Mouse (Mus musculus) spleen, postnatal 4 days (tissue): ENCODE measurements around the gene Plekhh1.
A peak's percentile ranks its signal among the peaks of the same experiment; 100 is the strongest.

Source experiments
- DNase-seq, 2 experiments: peaks; one replicate each; pipeline ENCODE4 v3.0.0; 2022; ENCODE audit warnings: low spot score in 2 of 2

The Plekhh1 gene

DNA sequence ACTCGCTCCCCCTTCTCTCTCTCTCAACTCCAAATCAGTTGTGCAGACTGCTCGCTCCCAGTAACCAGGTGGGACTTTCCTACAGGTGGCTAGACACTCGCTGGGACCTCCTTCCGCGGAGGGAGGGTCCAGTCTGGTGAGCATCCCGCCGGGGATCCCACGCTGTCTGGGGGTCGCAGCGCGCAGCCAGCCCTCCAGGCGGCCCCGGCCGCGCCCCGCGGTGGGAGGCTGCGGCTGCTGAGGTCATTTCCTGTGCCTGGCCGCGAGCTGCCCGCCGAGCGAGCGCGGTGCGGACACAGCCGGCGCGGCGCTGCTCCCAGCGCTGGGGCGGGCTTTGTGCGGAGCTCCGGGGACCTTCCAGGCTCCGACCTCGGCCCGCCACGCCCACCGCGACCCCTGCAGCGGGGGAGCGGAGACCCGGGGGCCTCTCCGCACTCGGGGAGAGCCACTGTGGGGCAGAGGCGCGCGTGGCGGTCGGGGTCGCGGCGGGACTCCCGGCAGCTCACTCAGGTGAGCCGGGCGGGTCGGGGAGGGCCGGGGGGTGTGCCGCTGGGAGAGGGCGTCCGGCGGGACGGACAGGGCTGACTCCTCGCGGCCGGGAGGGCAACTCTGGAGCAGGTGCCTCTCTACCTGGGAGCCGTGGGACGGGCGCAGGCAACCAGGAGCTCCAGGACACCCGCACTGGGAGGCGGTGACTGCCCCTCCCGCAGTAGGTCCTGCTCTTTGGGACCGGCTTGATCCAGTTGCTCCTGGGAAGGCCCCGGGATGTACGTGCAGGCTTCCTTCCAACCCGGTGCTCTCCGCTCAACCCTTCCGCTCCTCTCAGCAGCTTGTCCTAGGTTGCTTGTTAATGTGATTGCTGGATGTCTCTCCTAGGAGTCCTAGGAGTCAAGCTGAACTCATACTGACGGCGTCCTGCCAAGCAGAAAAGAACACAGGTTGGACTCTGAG is at the start of gene Plekhh1:
TSS of gene Plekhh1 (plus strand) at position 253 of the 951 bp plus-strand sequence.
- peak in 1 of 2 experiments; percentile 65 for DNase-seq

- peak; percentile 46 to 70 for DNase-seq
Observed at GRCm38 (mm10) chr12:78980683-78981091, 48.3 kb upstream of the Plekhh1 start.

DNA sequence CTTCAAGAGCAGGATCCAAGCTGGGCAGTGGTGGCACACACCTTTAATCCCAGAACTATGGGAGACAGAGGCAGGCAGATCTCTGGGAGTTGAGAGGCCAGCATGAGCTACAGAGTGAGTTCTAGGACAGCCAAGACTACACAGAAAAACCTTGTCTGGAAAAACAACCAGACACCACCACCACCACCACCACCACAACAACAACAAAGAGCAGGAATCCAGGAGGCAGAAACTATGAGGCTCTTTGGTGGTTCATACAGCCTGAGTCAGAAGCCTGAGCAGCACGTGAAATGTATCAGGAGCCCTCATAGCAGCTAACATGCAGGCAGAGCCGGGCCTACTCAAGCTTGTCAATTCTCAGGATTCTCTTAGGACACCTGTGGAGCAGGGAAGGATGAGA is 47.8 kb upstream of the Plekhh1 start:
- no peak for DNase-seq

GRCm38 (mm10) chr12:78981938-78982825 is 46.8 kb upstream of the Plekhh1 start:
- no peak for DNase-seq

DNA sequence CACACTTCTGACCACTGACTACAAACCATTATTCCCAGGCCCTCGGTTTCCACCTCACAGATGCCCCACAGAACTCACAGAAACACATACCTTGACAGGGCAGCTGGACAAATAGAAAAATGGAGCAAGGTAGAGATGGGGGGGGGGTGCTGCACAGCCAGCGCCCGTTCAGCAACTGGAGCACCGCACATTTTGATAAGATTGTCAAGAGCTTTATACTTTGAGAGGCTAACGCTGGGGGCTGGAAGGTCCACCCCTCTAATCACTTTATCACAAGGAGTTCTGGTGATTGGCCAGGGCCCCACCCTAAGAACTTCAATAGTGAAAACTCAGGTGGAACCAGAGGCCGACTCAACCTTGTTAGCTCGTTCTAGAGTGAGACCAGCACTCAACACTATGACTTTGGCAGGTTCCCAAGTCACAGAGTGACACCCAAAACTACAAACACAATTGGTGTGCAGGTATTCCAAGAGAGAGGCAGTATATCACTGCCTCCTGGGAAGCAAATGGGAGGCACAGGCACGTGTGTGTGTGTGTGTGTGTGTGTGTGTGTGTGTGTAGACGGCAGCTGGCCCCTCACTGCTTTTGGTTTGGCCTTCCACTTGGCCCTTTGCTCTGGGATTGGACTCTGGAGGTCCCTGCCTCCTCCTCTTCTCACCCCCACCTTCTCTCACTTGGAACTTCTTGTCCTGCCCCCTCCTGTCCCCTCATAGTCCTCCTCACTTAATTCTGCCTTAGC is 45.5 kb upstream of the Plekhh1 start:
- no peak for DNase-seq

DNA sequence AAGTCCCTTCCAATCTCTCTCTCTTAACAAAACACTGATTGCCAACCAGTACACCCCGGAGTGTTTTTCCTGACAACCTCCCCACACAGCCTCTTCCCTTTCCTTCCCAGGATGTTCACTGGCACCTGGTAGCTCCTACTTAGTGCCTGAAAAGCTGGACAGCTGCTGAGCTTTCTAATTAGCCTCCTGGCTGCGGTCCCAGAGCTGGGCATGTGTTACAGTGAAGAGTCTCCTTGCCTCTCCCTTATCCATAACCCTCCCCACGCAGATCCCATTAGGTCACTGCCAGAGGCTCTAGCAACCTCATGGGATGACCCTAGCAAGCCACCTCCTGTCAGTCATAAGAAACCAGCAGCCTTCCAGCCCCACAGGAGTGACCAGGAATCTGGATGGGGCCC is 44.9 kb upstream of the Plekhh1 start:
- DNase-seq: no peak

DNA sequence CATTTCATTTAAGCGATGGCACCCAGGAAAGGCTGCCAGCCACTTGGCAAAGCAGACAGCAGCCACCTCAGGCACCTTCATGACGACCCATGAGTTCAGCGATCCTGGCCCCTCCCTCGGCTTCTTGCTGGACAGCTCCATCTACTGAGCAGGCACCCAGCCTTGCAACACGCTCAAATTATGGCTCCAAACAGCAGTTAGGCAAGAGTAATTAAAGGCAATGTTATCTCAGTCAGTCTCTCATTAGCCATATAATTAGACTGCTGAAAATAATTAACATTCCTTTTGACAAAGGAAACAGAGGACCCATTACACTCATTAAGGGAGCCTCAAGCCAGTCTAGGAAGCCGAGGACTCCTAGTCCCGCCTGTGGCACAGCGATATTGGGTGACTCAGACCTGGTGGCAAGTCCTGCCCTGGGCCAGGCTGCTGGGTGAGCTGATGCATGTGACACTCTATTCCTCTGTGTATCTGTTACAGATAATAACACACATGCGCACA is 41.3 kb upstream of the Plekhh1 start:
- DNase-seq: no peak

GRCm38 (mm10) chr12:78996271-78996670 is 32.7 kb upstream of the Plekhh1 start:
- DNase-seq: no peak

GRCm38 (mm10) chr12:78996711-78997110 is 32.3 kb upstream of the Plekhh1 start:
- no peak for DNase-seq

DNA sequence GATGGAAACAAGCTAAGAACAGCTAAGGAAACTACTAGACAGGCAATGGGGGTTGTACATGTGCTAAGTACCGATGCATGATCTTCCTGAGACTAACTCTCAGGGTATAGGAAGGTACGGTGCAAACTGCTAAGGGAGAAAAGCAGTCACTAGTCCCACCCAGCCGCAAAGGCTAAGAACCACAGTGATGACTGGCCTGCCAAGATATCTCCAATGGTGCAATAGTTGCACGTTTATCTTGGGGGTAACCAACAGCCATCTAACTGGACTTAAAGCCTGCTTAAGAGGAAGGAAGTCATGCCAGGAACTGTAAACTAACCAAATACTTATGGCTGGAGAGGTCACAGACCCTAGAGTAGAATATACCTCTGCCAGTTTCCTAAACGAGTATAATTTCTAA is 26.6 kb upstream of the Plekhh1 start:
- DNase-seq: no peak

DNA sequence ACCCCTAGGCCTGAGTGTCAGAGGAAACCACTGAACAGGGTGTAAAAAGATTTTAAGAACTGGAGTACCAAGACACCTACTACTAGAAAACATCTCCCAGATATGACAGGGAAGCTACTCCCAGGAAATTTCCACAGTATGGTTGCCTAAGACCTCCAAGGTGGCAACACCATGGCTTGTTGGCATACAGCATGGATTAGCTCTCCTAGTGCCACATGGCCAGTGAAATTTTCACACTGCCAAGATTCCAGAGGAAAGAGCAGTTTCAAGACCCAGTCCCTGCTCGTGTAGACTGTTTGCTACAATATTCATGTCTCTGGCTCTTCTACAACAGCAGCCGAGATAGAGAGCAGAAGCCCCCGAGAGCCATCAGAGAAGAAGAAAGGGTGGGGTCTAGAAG is 26.0 kb upstream of the Plekhh1 start:
- no peak for DNase-seq

GRCm38 (mm10) chr12:79005456-79005855 is 23.5 kb upstream of the Plekhh1 start:
- DNase-seq: no peak

DNA sequence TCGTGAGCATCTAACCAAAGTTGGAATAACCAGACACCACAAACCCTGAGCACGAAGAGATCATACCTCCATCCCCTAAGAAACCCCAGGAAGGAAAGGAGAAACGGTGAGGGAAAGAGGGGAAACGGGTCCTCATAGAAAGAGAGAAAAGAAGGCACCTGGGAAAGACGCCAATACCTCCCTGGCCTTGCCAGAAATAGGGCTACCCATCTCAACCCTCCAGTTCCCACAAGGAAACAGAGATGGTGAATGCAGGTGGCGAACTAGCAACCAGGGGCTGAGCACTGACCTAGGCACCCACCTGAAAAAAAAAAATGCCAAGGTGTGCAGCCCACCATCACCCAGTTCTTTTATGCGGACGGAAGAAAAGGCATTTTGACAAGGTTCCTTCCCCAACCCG is 22.9 kb upstream of the Plekhh1 start:
- DNase-seq: no peak

DNA sequence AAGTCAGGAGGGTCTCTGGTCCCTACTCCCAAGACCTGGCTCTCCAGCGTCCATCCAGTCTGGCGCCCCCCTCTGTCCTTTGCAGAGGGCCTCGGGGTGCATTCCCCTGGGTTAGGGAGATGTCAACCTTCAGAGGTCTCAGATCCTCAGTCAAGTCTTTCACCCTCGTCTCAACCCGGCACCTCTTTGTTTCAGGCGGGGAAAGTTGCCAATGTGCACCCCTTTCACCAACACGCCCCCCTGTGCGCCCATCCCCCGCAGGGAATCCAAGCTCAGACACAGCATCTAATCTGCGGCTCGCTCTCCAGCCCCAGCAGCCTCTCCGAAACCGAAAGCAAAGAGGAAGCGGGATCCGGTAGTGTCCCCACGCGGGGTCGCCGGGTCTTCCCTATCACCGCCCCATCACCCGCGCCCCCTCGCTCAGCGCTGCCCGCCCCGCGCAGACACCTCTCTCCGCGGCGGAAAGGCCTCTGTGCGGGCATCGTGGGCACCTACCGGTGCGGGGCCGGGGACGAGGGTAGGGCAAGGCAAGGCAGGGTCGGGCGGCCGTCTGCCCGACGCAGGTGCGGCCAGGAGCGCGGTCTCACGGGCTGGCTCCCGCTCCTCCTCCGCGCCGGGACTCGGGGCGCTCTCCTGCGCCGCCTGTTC is 22.4 kb upstream of the Plekhh1 start:
- DNase-seq: peak; percentile 41 to 79

- peak in 1 of 2 experiments; percentile 43 for DNase-seq
Observed at GRCm38 (mm10) chr12:79007126-79007753, 21.7 kb upstream of the Plekhh1 start, which contains the start of gene Tmem229b. Tmem229b (minus strand) TSS chr12:79007627.

GRCm38 (mm10) chr12:79010569-79010968 is 18.4 kb upstream of the Plekhh1 start:
- DNase-seq: no peak

GRCm38 (mm10) chr12:79016109-79016508 is 12.9 kb upstream of the Plekhh1 start:
- no peak for DNase-seq

GRCm38 (mm10) chr12:79017994-79018399 is 11.0 kb upstream of the Plekhh1 start:
- DNase-seq: peak in 1 of 2 experiments; percentile 30

DNA sequence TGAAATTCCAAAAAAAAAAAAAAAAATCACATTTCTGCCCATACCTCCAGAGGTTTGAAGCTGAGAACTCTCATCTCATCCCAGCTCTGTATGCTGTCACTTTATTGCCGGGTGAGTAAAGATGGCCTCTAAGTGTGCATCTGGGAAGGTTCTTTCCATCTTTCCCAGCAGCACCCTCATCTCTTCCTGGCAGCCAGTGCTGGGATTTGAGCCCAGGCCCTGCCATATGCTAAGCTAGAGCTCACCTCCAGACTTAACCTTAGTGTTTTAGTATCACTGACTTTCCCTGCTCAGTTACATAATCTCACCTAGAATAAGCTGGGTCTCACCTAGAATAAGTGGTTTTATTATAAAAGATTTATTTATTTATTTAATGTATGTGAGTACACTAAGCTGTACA is 7.1 kb upstream of the Plekhh1 start:
- no peak for DNase-seq

- peak in 1 of 2 experiments; percentile 66 for DNase-seq
Observed at GRCm38 (mm10) chr12:79022882-79023281, 6.1 kb upstream of the Plekhh1 start.
